Mouse (Mus musculus) retina, postnatal 1 day (tissue): ENCODE results near the gene Rabgap1l.
"Not testable (repeated sequence)": the region's sequence is repeated elsewhere in the genome, so short reads cannot be mapped to it uniquely, and the experiment has no call there.

Experiments used
- DNase-seq: peaks from one replicate; pipeline ENCODE4 v3.0.0-alpha.2; 2012

Rabgap1l gene

DNA sequence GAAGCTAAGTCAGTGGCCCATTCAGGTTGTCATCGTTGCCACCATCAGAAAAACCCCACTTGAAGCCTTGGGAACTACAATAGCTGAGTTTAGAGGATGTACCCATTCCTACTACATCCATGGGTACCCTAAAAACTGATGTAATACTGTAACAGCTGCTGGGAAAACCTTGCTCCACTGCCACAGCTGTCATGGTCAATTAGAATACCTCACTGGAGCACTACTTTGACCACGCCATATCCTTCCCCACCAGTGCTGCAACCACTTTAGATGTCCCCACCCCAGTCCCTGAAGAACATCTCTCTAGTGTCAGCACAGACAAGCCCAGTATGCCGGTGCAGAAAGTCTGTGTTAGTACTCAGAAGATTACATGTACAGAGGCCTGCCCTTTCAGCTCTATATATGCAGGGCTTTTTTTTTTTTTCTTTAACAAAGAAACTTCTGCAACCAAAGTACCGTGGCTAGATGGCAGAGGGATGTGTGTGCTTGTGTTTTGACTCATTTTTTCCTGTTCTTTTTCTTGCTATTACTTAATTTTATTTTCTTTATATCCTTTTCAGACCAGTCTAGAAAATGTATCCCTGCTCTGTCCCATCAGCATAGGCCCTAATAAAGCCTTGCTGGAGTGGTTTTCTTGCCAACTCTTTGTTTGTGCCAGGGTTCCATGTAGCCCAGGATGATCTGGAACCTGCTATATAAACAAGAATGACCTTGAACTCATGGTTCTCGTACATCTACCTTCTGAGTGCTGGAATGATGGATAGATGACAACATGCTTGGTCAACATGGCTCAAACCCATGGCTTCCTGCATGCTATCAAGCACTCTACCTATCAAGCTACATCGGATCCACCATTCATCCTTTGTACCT lies 100.6 kb downstream of the Rabgap1l start:
- DNase-seq = no peak

DNA sequence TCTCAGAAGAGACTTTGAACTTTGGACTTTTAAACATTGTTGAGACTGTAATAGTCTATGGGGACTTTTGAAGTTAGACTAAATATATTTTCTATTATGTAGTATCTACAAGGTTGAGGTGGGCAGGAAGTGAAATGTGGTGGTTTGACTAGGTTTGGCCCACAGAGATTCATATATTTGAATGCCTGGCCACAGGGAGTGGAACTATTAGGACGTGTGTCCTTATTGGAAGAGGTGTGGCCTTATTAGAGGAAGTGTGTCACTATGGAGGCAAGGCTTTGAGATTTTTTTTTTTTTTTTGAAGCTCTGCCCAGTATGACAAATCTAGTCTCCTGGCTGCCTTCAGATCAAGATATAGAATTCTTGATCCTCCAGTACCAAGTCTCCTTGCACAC lies 101.8 kb downstream of the Rabgap1l start:
- no peak for DNase-seq

DNA sequence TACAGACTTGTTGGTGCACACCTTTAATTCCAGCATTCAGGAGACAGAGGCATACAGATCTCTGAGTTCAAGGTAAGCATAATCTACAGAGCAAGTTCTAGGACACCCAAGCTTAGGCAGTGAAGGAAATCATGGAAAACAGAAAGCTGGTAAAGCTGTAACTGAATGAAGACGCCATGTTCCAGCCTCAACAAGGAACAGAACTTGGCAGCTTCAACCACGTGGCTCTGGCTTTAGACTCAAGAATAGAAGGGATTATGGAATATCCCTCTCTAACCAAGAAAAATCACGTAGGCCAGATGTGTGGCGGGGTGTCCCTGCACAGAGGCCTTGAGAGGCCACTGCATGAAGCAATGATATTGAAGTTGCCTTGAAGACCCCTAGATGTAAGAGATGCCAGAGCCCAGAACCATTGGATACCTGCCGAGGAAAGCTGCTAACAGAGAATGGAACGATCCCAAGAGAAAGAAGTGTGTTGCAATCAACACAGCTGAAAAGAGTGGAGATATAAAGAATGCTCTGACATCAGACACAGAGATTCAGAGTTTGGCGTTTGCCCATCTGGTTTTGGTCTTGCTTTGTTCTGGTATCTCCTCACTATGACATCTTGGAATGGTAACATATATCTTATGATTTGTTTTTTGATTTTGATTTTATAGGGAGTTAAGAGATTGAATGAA lies 102.4 kb downstream of the Rabgap1l start:
- DNase-seq = no peak

DNA sequence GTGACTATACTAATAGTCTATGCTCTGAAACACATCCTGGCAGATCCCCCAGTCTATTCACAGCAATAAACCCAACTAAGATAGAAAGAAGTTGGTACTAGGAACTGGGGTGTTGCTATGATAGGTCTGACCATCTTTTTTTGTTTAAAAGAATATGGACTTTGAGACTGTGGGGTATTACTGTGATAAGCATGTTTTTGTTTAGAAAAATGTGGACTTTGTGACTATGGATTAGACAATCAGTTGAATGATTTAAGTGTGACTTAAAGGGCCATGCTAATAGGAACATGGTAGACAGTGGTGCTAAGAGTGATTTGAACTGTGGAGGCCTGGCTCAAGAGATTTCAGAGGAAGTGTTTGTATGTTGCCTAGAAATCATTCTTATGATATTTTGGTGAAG lies 103.5 kb downstream of the Rabgap1l start:
- DNase-seq = no peak

DNA sequence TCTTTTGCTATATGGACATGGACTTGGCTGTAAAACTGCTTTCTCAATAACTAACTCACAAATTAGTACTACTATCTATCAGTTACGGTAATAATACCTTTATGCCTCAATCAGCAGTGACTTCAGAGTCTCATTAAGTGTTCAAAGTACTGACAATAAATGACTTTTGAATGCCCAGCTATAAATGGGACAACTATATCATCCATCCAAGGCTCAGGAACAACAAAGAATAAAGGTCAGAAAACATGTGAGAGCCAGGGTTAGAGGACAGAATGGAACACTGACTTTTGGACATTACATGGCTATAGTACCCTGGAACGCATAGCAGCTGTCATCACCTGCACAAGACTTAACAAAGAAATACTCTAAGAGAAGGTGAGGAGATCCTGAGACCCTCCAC lies 108.8 kb downstream of the Rabgap1l start:
- no peak for DNase-seq

DNA sequence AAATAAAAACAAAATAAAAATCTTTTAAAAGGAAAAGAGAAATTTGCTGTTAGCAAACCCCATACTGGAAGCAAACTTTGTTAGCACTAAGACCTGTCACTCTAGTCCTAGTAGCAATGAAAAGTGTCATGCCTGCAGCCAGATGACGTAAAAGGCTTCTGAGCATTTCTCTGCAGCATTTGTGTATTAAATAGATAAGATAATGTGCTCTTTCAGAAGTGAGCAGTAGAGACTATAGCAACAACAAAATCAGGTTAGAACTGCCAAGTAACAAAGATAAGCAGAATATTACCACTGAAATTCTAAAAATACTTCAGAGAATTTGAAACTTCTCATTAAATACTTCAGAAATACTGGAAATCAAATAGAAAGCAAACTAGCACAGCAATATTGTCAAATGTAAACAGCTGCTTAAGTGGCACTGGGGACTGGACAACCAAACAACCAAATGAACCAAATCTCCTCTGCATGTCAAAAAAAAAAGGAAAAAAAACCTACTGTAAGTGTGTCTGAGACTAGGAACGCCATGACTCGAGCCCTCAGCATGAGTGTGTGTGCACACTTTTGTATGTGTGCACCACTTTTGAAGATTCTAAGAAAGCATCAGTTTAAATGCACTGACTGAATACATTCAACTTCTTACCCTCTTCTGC lies 111.5 kb downstream of the Rabgap1l start:
- no peak for DNase-seq

DNA sequence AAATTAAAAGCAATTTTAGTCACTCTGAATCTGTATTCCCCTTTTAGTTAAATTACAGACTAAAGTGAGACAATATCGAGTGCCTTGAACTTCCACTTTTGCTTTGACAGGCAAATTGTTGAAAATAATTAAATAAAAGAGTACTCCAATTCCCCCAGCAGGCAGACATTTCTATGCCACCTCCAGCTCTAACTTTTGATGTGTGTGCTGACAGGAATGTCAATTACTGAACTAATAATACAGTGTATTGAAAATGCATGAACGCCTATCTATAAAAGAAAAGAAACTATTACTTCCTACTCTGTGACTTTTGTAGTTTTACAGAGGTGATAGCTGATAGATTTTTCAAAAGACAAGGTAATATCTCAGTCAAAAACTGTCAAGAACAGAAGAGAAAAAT lies 118.2 kb downstream of the Rabgap1l start:
- no peak for DNase-seq

DNA sequence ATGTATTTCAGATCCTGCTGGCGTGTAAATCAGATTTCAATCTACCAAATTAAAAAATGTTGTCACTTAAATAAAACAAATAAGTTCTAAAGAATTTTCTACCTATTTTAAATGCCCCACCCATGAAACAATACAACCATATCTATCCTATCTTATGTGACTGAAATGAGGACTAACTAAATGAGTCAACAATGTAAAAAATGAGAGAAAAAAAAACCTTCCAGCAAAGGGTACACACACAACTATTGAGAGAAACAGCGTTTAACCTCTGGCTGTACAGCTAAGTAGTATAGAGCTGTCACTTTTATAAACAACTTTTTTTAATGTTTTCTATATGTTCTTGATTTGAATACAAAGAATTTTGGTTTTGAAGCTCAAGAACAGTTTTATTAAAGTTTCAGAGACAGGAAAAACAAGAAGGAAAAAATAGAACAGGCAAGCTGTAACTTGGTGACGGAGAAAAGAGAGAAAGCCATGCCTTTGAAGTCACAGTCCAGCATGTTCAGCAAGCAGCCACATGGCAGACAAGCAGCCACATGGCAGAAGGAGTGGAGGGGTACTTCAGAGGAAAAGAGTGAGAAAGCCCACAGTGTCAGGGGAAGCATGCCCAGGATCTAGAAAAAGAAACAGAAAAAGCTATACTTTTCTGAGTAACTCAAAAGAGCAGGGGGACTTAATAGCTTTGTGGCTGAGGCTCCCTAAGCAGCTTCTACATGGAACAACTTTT lies 120.8 kb downstream of the Rabgap1l start:
- DNase-seq = no peak

DNA sequence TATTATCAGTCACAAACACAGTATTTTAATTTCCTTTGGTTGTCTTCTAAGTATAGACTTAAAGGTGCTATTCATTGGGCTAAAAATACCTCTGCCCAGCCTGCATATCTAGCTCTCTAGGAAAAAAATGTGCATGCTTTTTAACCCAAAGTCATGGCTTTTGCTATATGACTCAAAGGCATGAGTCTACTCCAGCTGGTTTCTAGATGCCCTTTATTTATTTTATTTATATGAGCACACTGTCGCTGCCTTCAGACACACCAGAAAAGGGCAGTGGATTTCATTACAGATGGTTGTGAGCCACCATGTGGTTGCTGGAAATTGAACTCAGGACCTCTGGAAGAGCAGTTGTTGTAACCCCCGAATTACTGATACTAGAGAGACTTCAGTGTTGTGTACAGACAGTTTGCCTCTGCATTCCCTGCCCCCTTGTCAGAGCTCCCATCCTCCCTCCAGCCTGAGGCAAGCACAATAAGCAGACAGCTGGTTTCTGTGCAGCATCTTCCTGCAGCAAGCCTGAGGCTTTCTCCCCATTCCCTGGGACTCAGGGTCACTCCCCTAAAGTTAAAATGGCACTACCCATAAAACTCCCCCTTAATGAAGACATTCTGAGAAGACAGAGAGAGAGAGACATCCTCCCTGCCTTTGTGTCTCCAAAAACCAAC lies 137.1 kb downstream of the Rabgap1l start:
- DNase-seq = peak; percentile 6

DNA sequence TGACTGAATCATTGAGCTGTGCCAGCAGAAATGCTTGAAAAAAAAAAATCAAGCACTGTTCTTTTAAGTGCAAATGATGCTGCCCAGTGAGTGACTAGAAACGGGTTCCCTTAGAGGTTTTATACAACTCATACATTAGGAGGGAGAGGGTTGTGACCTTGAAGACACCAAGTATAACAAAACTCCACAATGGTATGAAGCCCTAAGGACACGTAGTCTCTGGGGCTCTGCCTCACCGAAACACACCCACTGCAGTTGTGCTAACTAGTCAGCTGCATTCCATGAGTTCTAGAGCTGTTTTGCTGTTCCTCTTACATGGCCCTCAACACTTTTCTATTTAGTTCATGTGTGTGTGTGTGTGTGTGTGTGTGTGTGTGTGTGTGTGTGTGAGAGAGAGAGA lies 141.3 kb downstream of the Rabgap1l start:
- no peak for DNase-seq

DNA sequence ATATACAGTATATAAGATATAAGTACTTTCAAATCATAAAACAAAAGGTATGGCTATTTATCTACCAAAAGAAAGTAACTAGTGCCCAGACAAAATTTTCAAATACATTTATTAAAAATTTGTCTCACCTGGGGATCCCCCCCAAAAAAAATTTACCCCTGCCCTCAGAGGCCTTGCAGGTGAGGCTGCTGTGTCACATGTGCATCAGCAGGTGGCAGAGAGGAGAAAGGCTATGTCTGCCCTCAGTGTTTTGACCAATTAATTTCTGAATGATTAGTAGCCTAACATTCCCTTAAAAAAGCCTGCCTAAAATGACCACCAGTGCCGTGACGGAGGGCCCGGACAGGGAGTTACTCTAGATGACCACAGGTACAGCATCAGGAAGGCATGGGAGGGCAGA lies 147.6 kb downstream of the Rabgap1l start:
- DNase-seq = no peak

DNA sequence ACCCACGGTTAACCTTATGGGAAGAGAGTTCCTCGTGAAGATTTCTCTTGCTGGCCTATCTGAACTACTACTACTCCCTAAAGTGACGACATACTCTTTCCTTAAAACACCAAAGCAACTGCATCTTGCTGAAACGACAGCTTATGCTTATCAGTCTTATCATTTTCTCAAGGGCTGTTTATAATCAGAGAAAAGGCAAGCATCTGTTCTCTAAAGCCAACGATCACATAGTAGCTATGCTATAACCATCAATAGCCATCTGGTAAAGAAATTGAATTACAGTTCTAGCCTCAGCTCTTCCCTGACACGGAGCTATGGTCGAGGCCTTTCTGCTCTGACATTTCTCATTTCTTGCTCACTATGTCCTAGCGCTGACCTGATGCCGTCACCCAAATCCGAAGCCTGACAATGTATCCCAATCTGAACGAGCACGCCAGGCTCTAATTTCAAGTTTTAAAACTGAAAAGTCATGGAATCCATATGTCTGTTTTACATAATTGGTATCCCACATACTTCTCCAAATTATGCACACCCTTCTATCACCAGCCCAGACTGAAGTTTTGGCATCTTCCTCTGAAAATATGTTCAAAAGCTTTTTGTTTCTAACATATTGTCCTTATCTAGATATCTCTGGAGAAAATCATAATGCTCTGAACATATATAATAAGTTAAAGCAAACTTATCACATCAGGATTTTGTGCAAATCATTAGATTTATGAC lies 164.6 kb downstream of the Rabgap1l start:
- DNase-seq = no peak

DNA sequence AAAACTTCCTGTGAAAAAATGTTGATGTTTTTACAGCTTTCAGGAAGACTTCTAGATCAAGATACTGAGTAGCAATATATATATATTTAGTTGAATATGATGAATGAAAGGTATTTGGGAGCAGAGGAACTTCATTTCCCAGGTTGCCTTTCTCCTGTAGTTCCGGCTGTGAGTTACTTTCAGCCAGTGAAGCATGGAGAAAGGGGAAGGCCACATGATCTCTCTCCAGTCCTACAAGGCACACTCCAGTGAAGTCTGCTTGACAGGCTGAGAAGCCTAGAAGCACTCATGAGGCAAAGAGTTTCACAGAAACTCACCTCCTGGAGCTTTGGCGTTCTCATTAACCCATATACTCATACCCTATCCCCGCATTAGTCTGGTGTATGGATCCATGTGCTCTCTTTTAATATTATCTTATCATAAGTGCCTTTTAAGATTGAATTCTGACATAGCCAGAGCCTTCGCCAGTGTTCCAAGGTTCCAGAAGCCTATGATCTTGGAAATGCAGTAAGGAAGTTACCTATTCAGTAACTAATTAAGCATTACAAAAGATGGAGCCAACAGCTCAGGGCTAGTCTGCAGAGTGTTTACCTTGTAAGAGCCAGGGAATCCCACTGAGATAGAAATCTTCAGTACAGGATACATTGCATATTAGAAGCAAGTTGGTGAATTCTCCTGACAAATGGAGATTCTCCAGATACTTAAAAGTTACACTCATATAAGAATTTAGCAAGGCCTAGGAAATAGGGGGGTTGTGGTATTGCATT lies 168.5 kb downstream of the Rabgap1l start:
- DNase-seq = not testable (repeated sequence)

DNA sequence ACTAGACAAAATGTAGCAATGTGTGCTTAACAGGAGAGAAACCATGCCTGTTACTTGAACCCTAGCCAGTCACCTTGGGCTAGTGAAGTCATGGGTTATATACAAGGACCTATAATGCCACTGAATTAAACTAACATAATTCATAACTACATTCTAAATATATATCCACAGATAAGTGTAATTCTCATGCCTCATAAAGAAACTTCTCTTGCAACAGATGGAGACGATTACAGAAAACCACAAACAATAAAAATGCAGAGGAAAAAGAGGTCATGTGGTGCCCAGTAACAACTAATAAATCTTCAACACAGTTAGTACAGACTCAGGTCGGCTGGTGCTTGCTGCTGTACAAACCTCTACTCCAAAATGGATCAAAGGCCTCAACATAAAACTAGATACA lies 174.8 kb downstream of the Rabgap1l start:
- no peak for DNase-seq

DNA sequence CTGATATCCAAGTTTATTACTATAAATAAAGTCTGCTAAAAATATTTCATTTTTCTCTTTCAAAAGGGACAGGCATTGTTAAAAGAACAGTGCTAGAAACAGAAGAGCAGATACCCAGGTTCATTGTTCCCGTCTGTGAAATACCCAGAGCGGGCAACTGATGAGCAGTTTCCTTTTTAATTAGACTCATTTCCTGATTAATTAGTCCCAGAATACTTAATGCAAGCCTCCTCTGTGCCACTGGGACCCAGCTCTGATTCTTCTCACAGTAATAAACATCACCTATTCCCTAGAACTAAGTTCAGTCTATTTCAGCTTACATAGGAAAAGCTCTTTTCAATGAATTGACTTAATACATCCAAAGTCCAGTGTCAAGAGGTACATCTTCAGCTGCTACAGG lies 186.6 kb downstream of the Rabgap1l start:
- DNase-seq = peak; percentile 43

DNA sequence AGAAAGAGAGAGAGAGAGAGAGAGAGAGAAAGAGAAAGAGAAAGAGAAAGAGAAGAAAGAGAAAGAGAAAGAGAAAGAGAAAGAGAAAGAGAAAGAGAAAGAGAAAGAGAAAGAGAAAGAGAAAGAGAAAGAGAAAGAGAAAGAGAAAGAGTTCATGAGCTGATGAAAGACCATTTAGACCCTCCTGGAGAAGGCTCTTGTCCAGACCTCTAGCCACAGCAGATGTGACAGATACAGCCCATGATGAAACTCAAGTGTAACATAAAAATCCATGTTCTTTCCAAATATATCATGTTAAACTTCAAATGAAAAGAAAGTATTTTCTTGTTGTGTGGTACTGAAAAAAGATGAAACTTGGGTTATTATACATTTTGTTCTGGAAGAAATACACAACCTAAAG lies 189.7 kb downstream of the Rabgap1l start:
- not testable (repeated sequence) for DNase-seq

DNA sequence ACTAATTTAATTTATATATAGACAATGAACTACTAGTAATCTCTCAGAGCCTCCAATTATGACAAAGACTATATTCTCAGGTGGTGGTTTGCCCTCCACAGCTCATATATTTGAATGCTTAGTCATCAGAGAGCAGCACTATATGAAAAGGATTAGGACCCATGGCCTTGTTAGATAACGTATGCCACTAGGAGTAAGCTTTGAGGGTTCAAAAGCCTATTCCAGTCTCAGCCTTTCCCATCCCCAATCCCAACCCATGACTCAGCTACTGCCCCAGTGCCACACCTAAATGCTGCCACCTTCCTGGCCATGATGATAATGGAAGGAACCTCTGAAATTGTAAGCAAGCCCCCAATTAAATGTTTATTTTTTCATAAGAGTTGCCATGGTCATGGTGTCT lies 195.6 kb downstream of the Rabgap1l start:
- no peak for DNase-seq

DNA sequence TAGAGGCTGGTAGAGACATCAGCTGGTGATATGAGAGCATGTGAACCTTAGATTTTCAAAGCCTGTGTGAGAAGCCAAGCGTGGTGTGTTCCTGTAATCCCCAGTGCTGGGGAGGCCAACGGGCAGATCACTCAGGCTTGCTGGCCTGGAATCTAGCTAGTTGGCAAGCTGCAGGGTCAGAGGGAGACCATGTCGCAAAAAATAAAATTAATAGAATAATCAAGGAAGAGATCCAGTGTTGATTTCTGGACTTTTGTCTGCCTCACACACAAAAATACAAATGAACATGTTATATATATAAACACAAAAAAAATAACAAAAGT lies 196.1 kb downstream of the Rabgap1l start:
- no peak for DNase-seq

DNA sequence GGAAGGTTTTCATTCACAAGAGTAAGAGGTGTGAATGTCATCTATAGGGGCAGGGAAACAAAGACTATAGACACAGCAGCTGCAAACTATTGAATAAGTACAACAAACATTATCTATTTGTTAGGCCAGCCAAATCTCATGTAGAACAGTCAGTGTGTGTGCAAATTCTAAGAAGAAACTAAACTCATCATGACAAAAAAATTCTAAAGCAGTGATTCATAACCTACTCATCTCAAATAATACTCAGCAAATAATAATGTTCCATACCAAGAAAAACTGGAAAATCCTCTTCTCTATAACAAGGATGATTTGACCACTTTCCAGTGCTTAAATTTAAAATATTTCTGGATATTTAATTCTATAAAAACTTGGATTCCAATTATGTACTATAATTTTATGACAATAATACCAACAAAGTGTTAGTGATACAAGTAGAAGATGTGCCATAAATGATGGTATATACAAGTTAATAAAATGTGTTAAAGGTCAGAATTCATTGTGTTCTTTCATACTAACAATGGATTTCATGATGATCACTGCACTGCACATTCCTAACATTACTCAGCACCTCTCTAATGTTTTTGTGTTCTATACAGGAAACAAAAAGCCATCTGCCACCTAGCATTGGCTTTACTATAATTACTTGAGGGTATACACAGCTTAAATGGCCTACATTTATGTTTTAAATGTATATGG lies 196.6 kb downstream of the Rabgap1l start:
- no peak for DNase-seq

DNA sequence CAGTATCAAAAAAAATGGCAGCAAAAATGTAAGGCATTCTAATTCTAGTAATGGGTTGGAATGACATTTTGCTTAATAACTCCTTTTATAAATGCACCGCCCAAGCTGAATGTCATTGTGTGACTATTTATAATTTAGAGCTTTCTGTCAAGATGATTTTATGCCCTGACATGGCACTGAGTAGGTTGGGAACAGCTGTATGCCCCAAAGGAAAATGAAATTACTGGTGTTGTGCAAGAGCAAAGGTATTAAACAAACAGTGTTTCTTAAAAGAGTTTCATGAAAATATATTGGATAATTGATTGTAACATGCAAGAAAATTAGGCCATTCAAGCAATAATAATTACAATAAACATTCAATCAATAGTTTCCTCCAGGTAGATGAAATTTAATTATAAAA lies 198.4 kb downstream of the Rabgap1l start:
- peak; percentile 20 for DNase-seq

DNA sequence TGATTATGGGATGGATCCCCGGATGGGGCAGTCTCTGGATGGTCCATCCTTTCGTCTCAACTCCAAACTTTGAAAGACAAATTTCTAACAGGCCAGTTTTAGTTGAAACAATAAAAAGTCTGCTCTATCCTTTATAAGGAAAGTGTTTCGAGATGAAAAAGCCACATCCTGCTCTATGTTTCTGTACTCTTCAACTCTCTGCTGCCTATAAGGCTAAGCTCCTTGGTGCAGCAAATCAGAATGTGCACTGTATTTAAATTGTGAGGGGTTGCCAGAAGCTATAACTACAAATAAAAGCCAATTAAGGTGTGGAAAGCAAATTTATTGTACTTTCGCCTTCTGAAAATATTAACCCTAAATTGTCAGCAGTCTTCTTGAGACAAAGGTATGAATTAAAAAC lies 198.9 kb downstream of the Rabgap1l start:
- DNase-seq = no peak
